Mouse (Mus musculus): Measurements from ENCODE around the gene Gpr18.

GRCm38 (mm10) chr14:121933906-121934596, 18.5 kb upstream of the Gpr18 start:
- TF ChIP-seq GATA1 (IDR thresholded peaks at IDR 0.05; ENCODE audit: low read length) = no peak
- TF ChIP-seq TAL1 (IDR thresholded peaks at IDR 0.05; ENCODE audit: low read length) = no peak
